Mouse (Mus musculus) neural tube, embryonic 11.5 days (tissue): ENCODE results near the gene Ugt1a8. TPM values are rescaled to one million over a fixed set of nuclear protein-coding genes. Genes with fewer than 3 reads are reported as not detected.

ENCODE experiments used
- polyA plus RNA-seq: library from polyadenylated mRNA; unstranded; fragments of >200 nt; fragmentation: Nextera tagmentation; extraction: Ambion mirVana; gene quantifications from 2 replicates; pipeline ENCODE4 v1.2.1, GENCODE M21; 2014

Ugt1a8 gene
- polyA plus RNA-seq, 1 experiment from 2014 or later = not detected

Other genes with a start within 250 kb of the Ugt1a8 start
- 39.7 and 40.1 TPM in 2 replicates for gene Dgkd, start 234.5 kb upstream of the Ugt1a8 start, polyA plus RNA-seq
- gene Usp40, start 79.3 kb upstream of the Ugt1a8 start, polyA plus RNA-seq = 29.4 and 31.2 TPM in 2 replicates
- gene Ugt1a10, start 32.4 kb upstream of the Ugt1a8 start, polyA plus RNA-seq = not detected in 2 replicates
- not detected in 2 replicates for gene Ugt1a9, start 17.0 kb upstream of the Ugt1a8 start, polyA plus RNA-seq
- gene Ugt1a7c, start 7.2 kb downstream of the Ugt1a8 start, polyA plus RNA-seq = 0.54 and 0.65 TPM in 2 replicates
- gene Ugt1a6b, start 15.4 kb downstream of the Ugt1a8 start, polyA plus RNA-seq = not detected in 2 replicates
- gene Ugt1a6a, start 47.0 kb downstream of the Ugt1a8 start, polyA plus RNA-seq = 0.18 TPM in 1 of 2 replicates, not detected in the other
- gene Ugt1a5, start 78.2 kb downstream of the Ugt1a8 start, polyA plus RNA-seq = not detected in 2 replicates
- not detected in 2 replicates for gene Ugt1a2, start 112.8 kb downstream of the Ugt1a8 start, polyA plus RNA-seq
- gene Dnajb3, start 118.0 kb downstream of the Ugt1a8 start, polyA plus RNA-seq = 13.6 and 14.8 TPM in 2 replicates
- gene Ugt1a1, start 124.1 kb downstream of the Ugt1a8 start, polyA plus RNA-seq = not detected in 2 replicates
- gene Mroh2a, start 139.2 kb downstream of the Ugt1a8 start, polyA plus RNA-seq = 1.3 and 1.4 TPM in 2 replicates
- 136 and 141 TPM in 2 replicates for gene Hjurp, start 189.8 kb downstream of the Ugt1a8 start, polyA plus RNA-seq
- gene Trpm8, start 189.8 kb downstream of the Ugt1a8 start, polyA plus RNA-seq = not detected in 2 replicates